Mouse (Mus musculus) gastrocnemius, adult 8-10 months (tissue): Measurements from ENCODE around the gene Zfp945. TPM values are rescaled to one million over a fixed set of nuclear protein-coding genes. Genes with fewer than 3 reads are reported as not detected.
"Not testable (repeated sequence)": the region's sequence is repeated elsewhere in the genome, so short reads cannot be mapped to it uniquely, and the experiment has no call there.

Experiments used
- DNase-seq, 2 experiments: peaks; one replicate each; pipeline ENCODE4 v3.0.0; 2022; ENCODE audit warnings: low spot score in 2 of 2
- total RNA-seq, 4 experiments: library from RNA; stranded (reverse); gene quantifications; 2 replicates each; pipeline ENCODE4 v1.2.4; 2022

The Zfp945 gene
- 1 to 10 TPM; 2.1 to 3.0 (median 2.3) TPM for total RNA-seq

DNA sequence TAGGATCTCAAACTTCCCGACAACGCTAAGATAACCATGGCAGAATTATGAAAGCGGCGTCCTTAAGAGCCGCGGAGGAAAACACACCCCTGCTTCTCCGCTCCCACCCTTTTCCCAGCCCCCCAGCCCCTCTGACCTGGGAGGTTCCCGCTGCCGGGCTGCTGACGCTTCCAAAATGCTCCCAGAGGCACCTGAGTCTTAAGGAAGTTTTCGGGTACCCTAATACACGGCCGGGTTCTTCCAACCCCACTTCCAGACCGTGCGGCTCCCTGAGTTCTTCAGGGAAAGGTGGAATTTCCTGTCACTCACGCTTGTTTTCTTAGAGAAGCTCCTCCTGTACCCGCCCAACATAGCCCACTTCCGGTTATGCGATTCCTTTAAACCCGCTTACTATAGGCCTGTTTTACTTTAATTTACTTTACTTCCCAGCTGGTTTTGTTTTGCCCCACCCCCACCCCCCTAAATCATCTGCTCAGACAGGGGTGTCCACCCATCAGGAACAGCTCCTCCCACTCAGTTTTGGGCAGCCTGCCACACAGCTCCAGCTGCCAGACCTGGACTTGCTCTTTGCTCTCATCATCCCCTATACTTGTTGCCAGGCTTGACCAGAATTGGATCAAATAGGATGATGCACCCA, at the start of gene Zfp945:
TSS of gene Zfp945 (minus strand) at position 290 of the 637 bp plus-strand sequence.
- DNase-seq, result peak; percentile 22 to 57

DNA sequence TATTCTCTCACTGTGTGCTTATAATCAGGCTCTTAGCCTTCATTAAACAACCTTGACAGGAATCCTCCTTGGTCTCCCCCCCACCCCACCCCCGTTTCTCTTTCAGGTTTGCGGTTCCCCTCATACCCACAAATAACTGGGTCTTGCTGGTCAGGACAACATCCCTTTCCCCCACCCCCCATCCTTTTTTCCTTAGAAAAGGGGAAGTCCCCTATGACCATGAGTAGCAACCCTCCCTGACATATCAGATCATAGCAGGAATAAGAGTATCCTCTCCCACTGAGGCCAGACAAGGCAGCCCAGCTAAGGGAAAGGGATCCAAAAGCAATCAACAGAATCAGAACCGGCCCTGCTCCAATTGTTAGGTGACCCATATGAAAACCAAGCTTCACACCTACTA, 21.4 kb upstream of the Zfp945 start:
- no peak for DNase-seq

DNA sequence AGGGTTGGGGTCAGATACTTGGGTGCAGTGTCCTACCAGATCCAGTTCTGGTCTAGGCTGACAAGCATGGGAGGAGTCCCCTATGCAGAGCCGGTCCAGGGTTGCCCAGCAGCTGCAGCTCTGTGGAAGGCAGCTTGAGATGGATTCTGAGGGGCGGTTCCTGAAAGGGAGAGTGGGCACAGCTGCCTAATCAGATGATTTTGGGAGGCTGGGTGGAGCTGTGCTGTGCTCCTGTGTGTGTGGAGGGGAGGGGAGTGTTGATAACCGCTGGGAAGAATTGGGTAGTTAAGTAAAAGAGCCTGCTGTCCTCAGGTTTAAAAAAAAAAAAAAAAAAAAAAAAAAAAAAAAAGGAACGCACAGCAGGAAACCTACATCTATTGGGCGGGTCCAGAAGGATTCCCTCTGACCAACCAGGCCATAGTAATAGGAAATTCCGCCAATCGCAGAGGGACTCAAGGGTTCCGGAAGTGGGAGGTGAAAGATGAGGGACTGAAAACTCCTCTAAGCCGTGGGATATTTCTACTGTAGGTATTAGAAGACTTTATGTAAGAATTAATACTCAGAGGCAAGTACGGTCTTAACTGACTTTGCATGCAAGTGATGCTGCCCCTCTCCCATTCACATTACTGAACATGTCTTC, 17.2 kb upstream of the Zfp945 start:
- no peak for DNase-seq

DNA sequence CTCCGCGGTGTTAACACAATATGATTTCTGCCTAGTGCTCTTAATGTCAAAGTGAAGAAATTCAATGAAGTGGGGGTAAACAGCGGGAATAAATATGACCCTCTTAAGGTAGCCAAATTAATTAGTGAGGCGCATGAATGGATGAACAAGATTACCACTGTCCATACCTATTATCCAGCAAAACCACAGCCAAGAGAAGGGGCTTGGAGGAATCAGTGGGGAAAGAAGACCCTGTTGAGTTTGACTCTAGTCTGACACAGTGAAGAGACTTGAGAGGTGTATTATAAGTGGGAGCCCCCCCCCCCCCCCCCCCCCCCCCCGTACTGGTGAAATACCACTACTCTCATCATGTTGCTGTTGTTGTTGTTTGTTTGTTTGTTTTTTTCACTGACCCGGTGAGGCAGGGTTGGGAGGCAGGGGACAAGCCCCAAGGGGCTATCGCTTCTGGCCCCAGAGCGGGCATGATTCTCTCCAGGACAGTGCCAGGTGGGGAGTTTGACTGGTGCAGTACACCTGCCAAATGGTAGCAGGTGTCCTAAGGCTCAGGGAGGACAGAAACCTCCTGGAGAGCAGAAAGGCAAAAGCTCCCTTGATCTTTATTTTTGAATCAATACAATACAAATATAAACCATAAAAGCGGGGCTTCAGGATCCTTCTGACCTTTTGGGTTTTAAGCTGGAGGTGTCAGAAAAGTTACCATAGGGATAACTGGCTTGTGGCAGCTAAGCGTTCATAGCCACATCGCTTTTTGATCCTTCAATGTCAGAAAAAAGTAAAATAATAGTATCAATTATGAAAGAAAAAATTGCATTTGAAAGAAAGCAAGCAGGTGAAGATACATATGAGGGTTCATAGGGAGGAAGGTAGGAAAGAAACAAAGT, 10.7 kb upstream of the Zfp945 start:
- DNase-seq, result no peak

DNA sequence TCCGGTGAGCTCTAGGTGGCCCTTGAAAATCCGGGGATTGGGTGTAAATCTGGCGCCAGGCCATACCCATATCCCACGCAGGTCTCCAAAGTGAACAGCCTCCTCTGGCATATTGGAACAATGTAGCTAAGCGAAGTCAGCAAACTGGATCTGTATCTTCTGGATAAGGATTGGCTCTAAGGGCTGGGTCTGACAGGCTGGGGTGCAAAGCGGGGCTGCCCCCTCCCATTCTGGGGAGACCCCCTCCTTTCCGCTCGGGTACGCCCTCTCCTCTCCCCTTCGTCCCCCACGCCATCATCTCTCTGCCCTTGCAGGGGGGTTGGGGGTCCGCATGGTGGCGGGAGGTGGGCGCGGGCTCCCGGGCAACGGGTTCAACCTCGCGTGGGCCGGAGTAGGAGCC, 9.4 kb upstream of the Zfp945 start:
- no peak for DNase-seq

DNA sequence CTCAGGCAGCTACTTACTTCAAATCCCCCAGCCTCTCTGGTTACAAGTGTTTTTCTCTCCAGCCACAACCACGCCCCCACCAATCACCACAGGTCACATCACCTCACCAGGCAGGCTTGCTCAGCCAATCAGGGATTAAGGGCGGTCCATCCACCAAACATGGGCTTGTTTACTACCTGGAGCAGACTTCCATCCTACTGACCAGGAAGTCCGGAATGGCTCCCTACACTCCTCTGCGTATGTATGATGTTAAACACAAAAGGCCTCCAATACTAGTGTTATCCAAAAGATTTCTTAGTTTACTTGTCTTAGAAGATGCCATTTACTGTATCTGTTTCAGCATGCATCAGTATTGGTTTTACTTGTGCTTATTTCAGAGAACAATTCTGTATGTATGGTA, 8.6 kb upstream of the Zfp945 start:
- DNase-seq, result not testable (repeated sequence)

DNA sequence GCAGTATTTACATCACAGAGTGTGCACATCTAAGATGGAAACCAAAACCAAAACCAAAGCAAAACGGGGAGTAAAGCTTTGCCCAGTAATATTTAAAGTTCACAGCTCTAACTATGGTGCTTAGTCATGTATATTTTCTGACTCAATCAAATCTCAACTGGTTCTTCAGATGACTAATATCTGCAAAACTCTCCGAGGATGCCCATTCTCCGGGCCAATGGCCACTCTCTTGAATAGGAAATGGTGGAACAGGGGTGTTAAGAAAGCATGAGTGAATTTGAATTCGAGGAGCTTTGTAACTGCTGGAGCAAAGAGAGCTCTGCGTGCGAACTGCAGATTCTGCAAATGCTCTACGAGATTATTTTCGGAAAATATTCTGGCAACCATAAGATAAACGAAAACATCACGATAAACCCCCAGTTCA, 501 bp downstream of the Zfp945 start:
- DNase-seq, result no peak

DNA sequence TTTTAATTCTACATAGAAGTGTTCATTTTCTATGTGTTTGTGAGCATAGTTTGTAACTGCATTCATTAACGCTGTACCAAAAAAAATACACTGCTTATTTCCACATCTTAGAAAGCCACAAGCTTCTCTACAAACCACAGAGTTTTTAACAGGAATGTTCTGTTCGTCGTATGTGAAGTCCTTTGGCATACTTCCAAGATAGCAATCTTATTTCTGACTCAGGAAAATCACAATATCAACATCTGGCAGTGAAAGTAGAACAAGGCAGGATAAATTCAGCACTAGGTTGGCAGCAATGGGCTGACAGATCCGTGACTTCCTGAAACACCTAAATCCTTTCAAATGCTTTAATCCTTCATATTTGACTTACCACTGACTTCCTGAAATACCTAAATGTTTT, 45.8 kb downstream of the Zfp945 start:
- DNase-seq, result no peak

DNA sequence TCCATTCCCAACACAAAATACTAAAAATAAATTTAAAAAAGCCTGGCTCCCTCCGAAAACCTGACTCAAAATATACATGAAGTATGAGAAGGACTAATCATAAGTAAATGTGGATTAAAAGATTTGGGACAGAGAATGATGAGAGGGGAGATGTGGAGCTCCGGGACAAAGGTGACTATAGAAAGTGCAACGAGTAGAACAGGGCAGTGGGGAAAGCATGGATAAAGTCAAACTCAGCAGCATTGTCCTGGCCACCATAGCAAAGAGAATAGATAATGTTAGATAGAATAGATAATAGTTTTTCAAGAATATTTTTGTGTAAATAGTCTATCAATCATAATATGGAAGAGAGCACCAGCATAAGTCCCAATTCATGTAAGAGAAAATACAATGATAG, 48.7 kb downstream of the Zfp945 start:
- no peak for DNase-seq

DNA sequence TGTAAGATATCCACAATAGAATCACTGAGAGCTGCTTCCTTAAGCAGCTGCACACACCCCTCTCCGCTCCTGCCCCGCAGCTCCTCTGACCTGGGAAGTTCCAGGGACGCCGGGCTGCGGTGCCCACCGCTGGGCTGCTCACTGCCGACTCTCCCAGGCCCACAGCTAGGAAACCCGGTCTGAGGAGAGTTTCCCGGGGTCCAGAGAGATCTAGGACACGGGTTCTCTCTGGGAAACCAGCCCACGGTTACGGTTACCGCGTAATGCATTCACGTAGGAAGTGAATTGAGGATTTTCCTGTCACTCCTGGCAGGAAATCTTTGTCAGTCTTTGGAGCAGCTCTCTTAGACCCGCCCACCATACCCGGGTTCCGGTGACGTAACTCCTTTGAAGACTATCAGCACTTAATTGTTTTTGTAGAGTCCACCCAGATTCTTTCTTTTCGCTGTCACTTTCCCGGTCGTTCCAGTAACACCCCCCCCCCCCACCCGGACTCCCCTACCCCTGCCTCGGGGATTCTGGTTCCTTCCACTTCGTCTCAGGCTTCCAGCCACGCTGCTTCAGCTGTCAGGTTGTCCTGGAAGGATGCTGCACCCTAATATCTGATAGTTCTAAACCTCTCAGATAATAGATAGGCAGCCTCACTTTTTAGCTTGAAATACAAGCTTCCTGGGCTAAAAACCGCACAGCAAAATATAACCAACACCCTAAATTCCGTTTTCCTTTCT, 49.3 kb downstream of the Zfp945 start:
- DNase-seq, result peak; percentile 25 to 27

DNA sequence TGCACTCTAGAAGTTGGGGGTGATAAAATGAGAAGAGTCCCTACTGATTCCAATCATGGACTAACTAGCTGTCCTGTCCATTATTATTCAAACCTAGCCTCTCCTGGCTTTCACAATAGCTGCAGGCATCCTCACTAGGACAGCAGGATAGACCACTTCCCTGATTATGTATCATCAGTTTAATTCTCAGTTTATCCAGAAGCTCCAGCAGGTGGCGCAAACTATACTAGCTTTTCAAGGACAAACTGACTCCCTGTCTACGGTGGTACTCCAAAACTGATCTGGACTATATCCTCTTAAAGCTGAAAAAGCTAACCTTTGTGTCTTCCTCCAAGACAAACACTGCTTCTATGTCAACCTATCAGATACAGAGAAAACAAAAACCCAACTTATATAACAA, 67.2 kb downstream of the Zfp945 start:
- no peak for DNase-seq

Other genes starting within 250 kb of the Zfp945 start
- not detected for gene Vmn2r113, start 75.8 kb upstream of the Zfp945 start, total RNA-seq
- gene Vmn2r-ps130, start 194.0 kb upstream of the Zfp945 start, total RNA-seq, result not detected